Mouse (Mus musculus): ENCODE data around the gene Itga11. TPM values are rescaled to one million over a fixed set of nuclear protein-coding genes. Genes with fewer than 3 reads are reported as not detected.
"Not testable (repeated sequence)": the region's sequence is repeated elsewhere in the genome, so short reads cannot be mapped to it uniquely, and the experiment has no call there.

Itga11 gene
- total RNA-seq, 2 experiments from 2014 or later, result 0.98 to 1.1 TPM

- DNase-seq, result no peak
Measured at GRCm38 (mm10) chr9:62768361-62768760, 90.7 kb downstream of the Itga11 start.

- DNase-seq, result no peak
Measured at GRCm38 (mm10) chr9:62772746-62773145, 95.1 kb downstream of the Itga11 start.

- no peak for DNase-seq
Measured at GRCm38 (mm10) chr9:62775464-62775863, 97.8 kb downstream of the Itga11 start.

GRCm38 (mm10) chr9:62777461-62777860 is 99.8 kb downstream of the Itga11 start:
- DNase-seq, result peak; percentile 73

GRCm38 (mm10) chr9:62778721-62779120 is 101.1 kb downstream of the Itga11 start:
- DNase-seq, result no peak

- DNase-seq, result peak; percentile 24
Measured at GRCm38 (mm10) chr9:62781965-62782364, 104.3 kb downstream of the Itga11 start.

GRCm38 (mm10) chr9:62782976-62783781 is 105.6 kb downstream of the Itga11 start:
- DNase-seq, result no peak

GRCm38 (mm10) chr9:62784233-62784632 is 106.6 kb downstream of the Itga11 start:
- no peak for DNase-seq

- DNase-seq, result no peak
Measured at GRCm38 (mm10) chr9:62786721-62787120, 109.1 kb downstream of the Itga11 start.

GRCm38 (mm10) chr9:62789856-62790255 is 112.2 kb downstream of the Itga11 start:
- no peak for DNase-seq

- DNase-seq, result not testable (repeated sequence)
Measured at GRCm38 (mm10) chr9:62799218-62799617, 121.6 kb downstream of the Itga11 start.

GRCm38 (mm10) chr9:62810095-62810494 is 132.5 kb downstream of the Itga11 start:
- no peak for DNase-seq

GRCm38 (mm10) chr9:62810543-62811515 is 133.2 kb downstream of the Itga11 start:
- peak; percentile 72 for DNase-seq

GRCm38 (mm10) chr9:62811516-62812121 is 134.0 kb downstream of the Itga11 start, which contains the start of gene Fem1b:
Gene Fem1b, minus strand, starts transcription at chr9:62811934.
- peak; percentile 92 for DNase-seq

GRCm38 (mm10) chr9:62812216-62813049 is 134.8 kb downstream of the Itga11 start:
- DNase-seq, result no peak

- DNase-seq, result no peak
Measured at GRCm38 (mm10) chr9:62814751-62815150, 137.1 kb downstream of the Itga11 start.

GRCm38 (mm10) chr9:62816323-62817098 is 138.9 kb downstream of the Itga11 start:
- DNase-seq, result no peak

GRCm38 (mm10) chr9:62817099-62817571 is 139.5 kb downstream of the Itga11 start:
- DNase-seq, result peak; percentile 77

- no peak for DNase-seq
Measured at GRCm38 (mm10) chr9:62817828-62818614, 140.4 kb downstream of the Itga11 start.

- DNase-seq, result no peak
Measured at GRCm38 (mm10) chr9:62819494-62819893, 141.9 kb downstream of the Itga11 start.

All from heart, postnatal 4 days (tissue).